Mouse (Mus musculus) lung, postnatal 0 days (tissue): ENCODE measurements around the gene Ilkap.

Experiments
- CTCF ChIP-seq: IDR thresholded peaks from 2 replicates; pipeline ENCODE4 v1.5.1; 2016; ENCODE audit warnings: antibody characterized with exemption, mild to moderate bottlenecking
- EP300 ChIP-seq: IDR thresholded peaks from 2 replicates; pipeline ENCODE4 v1.6.1; 2016; ENCODE audit warnings: antibody characterized with exemption, mild to moderate bottlenecking, control low read depth

GRCm38 (mm10) chr1:91367295-91367694 is 31.3 kb downstream of the Ilkap start:
- TF ChIP-seq CTCF (no peak), EP300 (no peak)
